10 mouse cellular contexts compared by ENCODE assay signal in genomic region chr11:78694249-78694648, GRCm38 (mm10). TPM values are rescaled to one million over a fixed set of nuclear protein-coding genes. Genes with fewer than 3 reads are reported as not detected.
DNase-seq lines count a peak whose midpoint lies in the region; ATAC-seq and TF ChIP-seq lines count a peak whose summit lies in the region.
"Had no signal": no experiment of that assay in that cellular context is flagged by ENCODE, and none has a peak within 500 bp of the region (broad histone marks: within the 10 kb centered on the region; RNA-seq: fewer than 3 reads in every experiment).

No protein-coding gene starts in this region.

- 40% methylated on average over 3 of the region's 3 CpGs for WGBS in kidney, adult 2 months
- 55% methylated on average over 3 of the region's 3 CpGs for WGBS in heart, embryonic 11.5 days (ENCODE audit: insufficient replicate concordance)

- H3K27ac ChIP-seq in kidney, adult 2 months (ENCODE audit: insufficient read depth, low read depth, low read length), result 0 out of 2 replicates have a peak overlapping the region, but pooled peaks have one; percentile 42
- H3K27ac ChIP-seq in brown adipose tissue, adult 24 weeks (replicated peaks; ENCODE audit: low read depth, low read length), result no peak overlapping the region; the same call in 1 of the 2 replicates
- no peak overlapping the region for H3K27ac ChIP-seq in heart, embryonic 11.5 days (ENCODE audit: low read depth, low read length)

- peak overlapping the region; percentile 42 for H3K4me2 ChIP-seq in heart, embryonic 11.5 days

- no peak for TF ChIP-seq POLR2A in kidney, adult 2 months (IDR thresholded peaks at IDR 0.05; ENCODE audit: low read depth, low read length)

- no peak for TF ChIP-seq CTCF in kidney, adult 2 months (conservative IDR thresholded peaks at IDR 0.05; ENCODE audit: insufficient read depth, insufficient read length, low read depth, low read length)

- no peak overlapping the region for H3K4me3 ChIP-seq in kidney, adult 2 months (ENCODE audit: insufficient read depth, low read depth, low read length)
- peak overlapping the region; percentile 34; the same call in 1 of the 2 replicates for H3K4me3 ChIP-seq in brown adipose tissue, adult 24 weeks (ENCODE audit: insufficient read depth, low read depth, low read length)
- no peak overlapping the region for H3K4me3 ChIP-seq in heart, embryonic 11.5 days (ENCODE audit: low read depth, low read length)

- ATAC-seq in heart, embryonic 11.5 days (replicated peaks; ENCODE audit: insufficient number of reproducible peaks, low FRiP score, low TSS enrichment), result no peak

- H3K36me3 ChIP-seq in kidney, adult 2 months (ENCODE audit: control insufficient read depth, insufficient read depth, low read length), result no peaks in the 10 kb centered on the region
- no peaks in the 10 kb centered on the region for H3K36me3 ChIP-seq in heart, embryonic 11.5 days (ENCODE audit: control insufficient read depth, insufficient read depth, low read length)

- H3K27me3 ChIP-seq in kidney, adult 2 months (replicated peaks; ENCODE audit: control insufficient read depth, insufficient read depth, low read length), result no peaks in the 10 kb centered on the region
- H3K27me3 ChIP-seq in heart, embryonic 11.5 days (ENCODE audit: control insufficient read depth, insufficient read depth, low read length), result no peaks in the 10 kb centered on the region

- peak; percentile 50 for DNase-seq in kidney, adult 2 months
- DNase-seq in kidney, postnatal 10 days, result no peak
- peak; percentile 39 for DNase-seq in lung, postnatal 36 days
- DNase-seq in c-Kit-positive CD71-positive TER-119-positive erythroid progenitor cells, embryonic 14.5 days (ENCODE audit: low spot score), result no peak
- DNase-seq in right cerebral cortex, adult 2 months (ENCODE audit: low spot score in 2 of 2), result no peak
- no peak for DNase-seq in cerebellum, postnatal 36 days
- DNase-seq: cerebellum, postnatal 25 days had no signal

- no peak overlapping the region for H3K9ac ChIP-seq in heart, embryonic 11.5 days (ENCODE audit: low read depth, low read length)

- no peaks in the 10 kb centered on the region for H3K9me3 ChIP-seq in heart, embryonic 11.5 days (replicated peaks; ENCODE audit: control insufficient read depth, low read length)
- H3K9me3 ChIP-seq: G1E had no signal

- H3K4me1 ChIP-seq in kidney, adult 2 months (ENCODE audit: control insufficient read depth, insufficient read depth, low read length), result peaks cover 3% of the 10 kb centered on the region
- H3K4me1 ChIP-seq in brown adipose tissue, adult 24 weeks (ENCODE audit: control insufficient read depth, insufficient read depth, insufficient read length, low read length), result peaks cover 11% of the 10 kb centered on the region
- peaks cover 31% of the 10 kb centered on the region for H3K4me1 ChIP-seq in heart, embryonic 11.5 days (ENCODE audit: control insufficient read depth, insufficient read depth, low read length)

RNA-seq across cellular contexts. Expression of gene Nlk, which starts 2.9 kb away (rescaled TPM):
- polyA plus RNA-seq in kidney, adult 2 months (2012; rRNA removed), result 11.7 and 12.1 TPM in 2 replicates
- 16.8 and 20.5 TPM in 2 replicates for polyA plus RNA-seq in brown adipose tissue, adult 24 weeks (2012; ENCODE audit: insufficient read depth, insufficient read length, missing spikeins)
- 16.1 and 16.6 TPM in 2 replicates for polyA plus RNA-seq in heart, embryonic 11.5 days (2014; fragmentation: Nextera tagmentation; extraction: Ambion mirVana)

RNA-seq across cellular contexts. Expression of gene Ccnq, which starts 57.3 kb away (rescaled TPM):
- 56.9 and 60.1 TPM in 2 replicates for polyA plus RNA-seq in kidney, adult 2 months (2012; rRNA removed)
- polyA plus RNA-seq in brown adipose tissue, adult 24 weeks (2012; ENCODE audit: insufficient read depth, insufficient read length, missing spikeins), result 14.9 and 23.2 TPM in 2 replicates
- polyA plus RNA-seq in heart, embryonic 11.5 days (2014; fragmentation: Nextera tagmentation; extraction: Ambion mirVana), result 31.0 and 34.0 TPM in 2 replicates

Comparison
In these comparisons a context has a peak if more than half of its experiments do, and no peak if none do; other contexts are left out.
1. DNase-seq: peak in kidney, adult 2 months (single experiment) and lung, postnatal 36 days (single experiment); none in kidney, postnatal 10 days (single experiment), c-Kit-positive CD71-positive TER-119-positive erythroid progenitor cells, embryonic 14.5 days (single experiment), right cerebral cortex, adult 2 months (0 of 2) and cerebellum, postnatal 36 days (0 of 2).